Mouse (Mus musculus) macrophage (primary cell): ENCODE results near the gene Omt2a. TPM values are rescaled to one million over a fixed set of nuclear protein-coding genes. Genes with fewer than 3 reads are reported as not detected.

Experiments
- polyA plus RNA-seq: library from polyadenylated mRNA; stranded (reverse); fragments of 250-400 nt; gene quantifications from 3 replicates; pipeline ENCODE4 v1.2.4, GENCODE M21; 2018; ENCODE audit warnings: inconsistent platforms

Omt2a gene
- polyA plus RNA-seq, 1 experiment from 2014 or later = not detected

Other genes starting within 250 kb of the Omt2a start
- gene Fbxo9, start 205.7 kb downstream of the Omt2a start, polyA plus RNA-seq = 20.7 to 20.8 TPM (median 20.8 TPM) in 3 replicates
- gene Ick, start 205.6 kb downstream of the Omt2a start, polyA plus RNA-seq = 4.0 to 7.3 TPM (median 5.4 TPM) in 3 replicates
- not detected in 3 replicates for gene Gsta4, start 132.0 kb downstream of the Omt2a start, polyA plus RNA-seq
- not detected in 3 replicates for gene Gsta1, start 84.1 kb downstream of the Omt2a start, polyA plus RNA-seq
- not detected in 3 replicates for gene Gm3776, start 57.7 kb downstream of the Omt2a start, polyA plus RNA-seq
- gene Gm10639, start 24.9 kb downstream of the Omt2a start, polyA plus RNA-seq = not detected in 3 replicates
- gene Omt2b, start 12.8 kb upstream of the Omt2a start, polyA plus RNA-seq = not detected in 3 replicates
- not detected in 3 replicates for gene Gsta2, start 41.0 kb upstream of the Omt2a start, polyA plus RNA-seq
- not detected in 3 replicates for gene Dppa5a, start 53.4 kb upstream of the Omt2a start, polyA plus RNA-seq
- gene Ooep, start 63.9 kb upstream of the Omt2a start, polyA plus RNA-seq = not detected in 3 replicates
- not detected in 3 replicates for gene Ddx43, start 81.0 kb upstream of the Omt2a start, polyA plus RNA-seq
- 7.4 to 14.0 TPM (median 7.6 TPM) in 3 replicates for gene Cgas, start 128.4 kb upstream of the Omt2a start, polyA plus RNA-seq
- gene Mto1, start 133.4 kb upstream of the Omt2a start, polyA plus RNA-seq = 14.3 to 17.0 TPM (median 16.3 TPM) in 3 replicates
- not detected in 3 replicates for gene Gm17324, start 134.0 kb upstream of the Omt2a start, polyA plus RNA-seq
- gene Eef1a1, start 174.4 kb upstream of the Omt2a start, polyA plus RNA-seq = 6,779 to 7,082 TPM (median 6,969 TPM) in 3 replicates